Mouse (Mus musculus) gastrocnemius, postnatal 14 days (tissue): ENCODE data around the gene Cox6a2. TPM values are rescaled to one million over a fixed set of nuclear protein-coding genes. Genes with fewer than 3 reads are reported as not detected.

Experiments used
- DNase-seq: peaks from one replicate; pipeline ENCODE4 v3.0.0; 2021; ENCODE audit warnings: mixed read lengths
- intact Hi-C: fragments of 180-260 bp; cut with DNase I; formaldehyde crosslinking; loops from one replicate; pipeline ENCODE4 v1.15.1; 2025; ENCODE audit warnings: low total_unique reads
- long read RNA-seq, 2 experiments: library from polyadenylated mRNA; stranded (forward); transcript quantifications; one replicate each; pipeline ENCODE4 v2.0.0; 2021
- total RNA-seq, 2 experiments: library from RNA; stranded (reverse); gene quantifications; 2 replicates each; pipeline ENCODE4 v1.2.3; 2021

Cox6a2 gene
- total RNA-seq, result 1,000 to 10,000 TPM; 1,122 to 1,196 TPM
- long read RNA-seq, experiment 1, transcript Cox6a2-201 (3 exons, 680 nt), result major isoform, 1,096 of 1,440 reads
- long read RNA-seq, experiment 1, partial matches to known transcripts, result 14 of 1,440 reads
- long read RNA-seq, experiment 1, other reads (novel, unspliced or antisense), result 330 of 1,440 reads
- long read RNA-seq, experiment 2, transcript Cox6a2-201 (3 exons, 680 nt), result major isoform, 1,409 of 1,858 reads
- long read RNA-seq, experiment 2, partial matches to known transcripts, result 14 of 1,858 reads
- long read RNA-seq, experiment 2, other reads (novel, unspliced or antisense), result 435 of 1,858 reads

GRCm38 (mm10) chr7:128206152-128206551 is at the start of gene Cox6a2:
Gene Cox6a2, minus strand, starts transcription at chr7:128206387.
- intact Hi-C loops, result loop anchor here (5.0 kb wide), 1 partner anchor 104 kb away; no protein-coding TSS in a partner anchor
- peak; percentile 30 for DNase-seq

- intact Hi-C loops, result no loop called here
- DNase-seq, result no peak
These were observed 49.6 kb upstream of the Cox6a2 start for GRCm38 (mm10) chr7:128255757-128256156.

GRCm38 (mm10) chr7:128254978-128255377 is 48.8 kb upstream of the Cox6a2 start:
- no peak for DNase-seq
- intact Hi-C loops, result no loop called here

- peak; percentile 47 for DNase-seq
- intact Hi-C loops, result no loop called here
These were observed 46.4 kb upstream of the Cox6a2 start for GRCm38 (mm10) chr7:128252609-128253008.

GRCm38 (mm10) chr7:128251946-128252345 is 45.8 kb upstream of the Cox6a2 start:
- intact Hi-C loops, result no loop called here
- DNase-seq, result no peak

- intact Hi-C loops, result no loop called here
- DNase-seq, result no peak
These were observed 43.8 kb upstream of the Cox6a2 start for GRCm38 (mm10) chr7:128249998-128250397.

GRCm38 (mm10) chr7:128248081-128249042 is 42.2 kb upstream of the Cox6a2 start:
- intact Hi-C loops, result no loop called here
- DNase-seq, result no peak

- intact Hi-C loops, result loop anchor here (2.0 kb wide), 1 partner anchor 97 kb away; no protein-coding TSS in a partner anchor
- DNase-seq, result peak; percentile 89
These were observed 41.3 kb upstream of the Cox6a2 start for GRCm38 (mm10) chr7:128247443-128247842.

GRCm38 (mm10) chr7:128246496-128247391 is 40.6 kb upstream of the Cox6a2 start, which contains the start of gene Tgfb1i1:
Gene Tgfb1i1, plus strand, starts transcription at chr7:128246812.
- DNase-seq, result peak; percentile 73
- intact Hi-C loops, result loop anchor here (2.0 kb wide), 1 partner anchor 98 kb away; no protein-coding TSS in a partner anchor

- no peak for DNase-seq
- intact Hi-C loops, result no loop called here
These were observed 39.4 kb upstream of the Cox6a2 start for GRCm38 (mm10) chr7:128245547-128245946.

- intact Hi-C loops, result no loop called here
- no peak for DNase-seq
These were observed 38.3 kb upstream of the Cox6a2 start for GRCm38 (mm10) chr7:128244410-128245025.

GRCm38 (mm10) chr7:128243921-128244320 is 37.7 kb upstream of the Cox6a2 start:
- no peak for DNase-seq
- intact Hi-C loops, result no loop called here

- intact Hi-C loops, result no loop called here
- no peak for DNase-seq
These were observed 36.1 kb upstream of the Cox6a2 start for GRCm38 (mm10) chr7:128242331-128242730.

GRCm38 (mm10) chr7:128240131-128240784 is 34.1 kb upstream of the Cox6a2 start:
- intact Hi-C loops, result no loop called here
- no peak for DNase-seq

GRCm38 (mm10) chr7:128238991-128239390 is 32.8 kb upstream of the Cox6a2 start:
- DNase-seq, result no peak
- intact Hi-C loops, result loop anchor here (5.0 kb wide), 1 partner anchor 58 kb away; the partner anchor contains the start of gene BC017158

GRCm38 (mm10) chr7:128237927-128238778 is 32.0 kb upstream of the Cox6a2 start, which contains the start of gene 9130023H24Rik:
Gene 9130023H24Rik, minus strand, starts transcription at chr7:128238031.
- peak; percentile 100 for DNase-seq
- intact Hi-C loops, result loop anchor here (5.0 kb wide), 1 partner anchor 59 kb away; the partner anchor contains the start of gene BC017158

GRCm38 (mm10) chr7:128237593-128237926 is 31.4 kb upstream of the Cox6a2 start:
- intact Hi-C loops, result loop anchor here (5.0 kb wide), 1 partner anchor 60 kb away; the partner anchor contains the start of gene BC017158
- DNase-seq, result no peak
